Mouse (Mus musculus): ENCODE measurements at regions not wholly inside any gene's neighbourhood (a gene's known extent, or its start where the extent isn't known, plus 50 kb on each side); places are given as distances from the start of the nearest gene placed in this dataset.

GRCm38 (mm10) chr16:31570311-31571139 is 92.7 kb upstream of the Dlg1 start:
- TF ChIP-seq POLR2A (IDR thresholded peaks at IDR 0.05; ENCODE audit: borderline replicate concordance, control insufficient read depth, low read depth, low read length) (no peak), CTCF (IDR thresholded peaks at IDR 0.05; ENCODE audit: control insufficient read depth, insufficient read depth, low read length) (no peak)

Data from bone marrow, adult 2 months (tissue).